Mouse (Mus musculus) olfactory bulb, adult 2 months (tissue): ENCODE data around the gene Btg2.

Source experiments
- CTCF ChIP-seq: fragments of 200-500 bp; IDR thresholded peaks from 2 replicates; pipeline ENCODE4 v1.5.1; 2012; ENCODE audit warnings: low read depth, mild to moderate bottlenecking, low read length, moderate library complexity; ENCODE audit not compliant: insufficient read depth
- POLR2A ChIP-seq: fragments of 200-500 bp; IDR thresholded peaks from 2 replicates; pipeline ENCODE4 v1.6.1; 2012; ENCODE audit warnings: mild to moderate bottlenecking, low read depth, low read length, moderate library complexity; ENCODE audit not compliant: insufficient read depth

DNA sequence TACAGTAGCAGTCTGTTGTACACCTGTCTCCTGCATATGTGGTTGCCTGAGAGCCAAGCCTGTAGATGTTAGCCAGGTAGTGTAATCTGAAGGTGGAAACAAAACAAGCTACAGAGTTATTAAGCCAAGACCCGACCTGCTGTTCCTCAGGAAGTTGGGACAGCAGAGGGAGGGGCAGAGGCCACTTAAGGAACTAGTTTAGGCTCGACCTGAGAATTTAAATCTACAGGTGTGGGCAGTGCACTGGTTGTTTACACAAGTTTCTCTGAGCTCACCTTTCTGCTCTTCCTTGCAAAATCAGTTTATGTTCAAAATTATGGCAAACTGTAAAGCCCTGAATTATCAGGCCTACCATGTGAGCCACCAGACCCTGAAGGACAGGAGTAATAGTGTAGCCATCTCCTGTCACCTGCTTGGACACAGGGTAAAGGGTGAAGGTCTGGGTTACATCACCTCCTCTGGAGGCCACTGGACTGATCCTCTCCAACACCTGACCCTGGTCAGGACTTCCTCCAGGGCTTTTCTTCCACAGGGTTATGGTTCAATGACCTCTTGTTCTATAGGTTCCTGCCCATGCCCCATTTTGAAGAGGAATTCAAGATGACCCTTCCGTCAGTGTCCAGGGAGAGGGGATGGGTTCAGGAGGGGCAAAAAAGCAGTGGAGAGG, 27.0 kb upstream of the Btg2 start:
- TF ChIP-seq POLR2A (no peak), CTCF (no peak)
